Mouse (Mus musculus) megakaryocyte, embryonic 14.5 days (primary cell): ENCODE results near the gene Ppa2.

Experiments
- FLI1 ChIP-seq: IDR thresholded peaks from 2 replicates; pipeline ENCODE4 v1.6.1; 2012; ENCODE audit warnings: low read length, inconsistent platforms, mixed read lengths
- GATA1 ChIP-seq: IDR thresholded peaks from 3 replicates; pipeline ENCODE4 v1.6.1; 2012; ENCODE audit warnings: mixed read lengths, low read length, inconsistent platforms, borderline replicate concordance

GRCm38 (mm10) chr3:133329406-133329805, 19.5 kb downstream of the Ppa2 start:
- TF ChIP-seq FLI1 = no peak
- no peak for TF ChIP-seq GATA1
